Mouse (Mus musculus) thymus, postnatal 25 days (tissue): Measurements from ENCODE around the gene 1700020A23Rik.
A peak's percentile ranks its signal among the peaks of the same experiment; 100 is the strongest.
"Not testable (repeated sequence)": the region's sequence is repeated elsewhere in the genome, so short reads cannot be mapped to it uniquely, and the experiment has no call there.

ENCODE experiments used
- DNase-seq: peaks from one replicate; pipeline ENCODE4 v3.0.0; 2022

Gene 1700020A23Rik

DNA sequence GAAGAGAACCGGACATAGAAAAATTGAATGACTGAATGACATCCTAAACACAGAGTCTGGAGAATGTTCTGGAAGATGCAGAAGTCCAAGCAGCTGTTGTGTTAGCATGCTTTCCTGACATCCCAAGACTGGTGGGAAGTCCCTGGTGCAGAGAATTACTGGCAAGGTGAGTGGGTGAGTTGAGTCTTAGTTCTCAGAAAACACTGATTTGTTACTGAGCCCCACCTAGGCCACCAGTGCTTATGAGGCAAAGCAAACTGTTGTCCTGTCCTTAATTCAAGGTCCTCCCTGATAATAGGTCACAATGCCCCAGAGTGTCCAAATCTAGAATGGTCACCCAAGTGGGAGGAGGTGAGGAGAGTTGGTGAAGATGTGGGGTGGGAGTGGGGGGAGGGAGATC is at the start of gene 1700020A23Rik, which contains the start of gene Gm28372:
1700020A23Rik (plus strand) TSS at position 321 of the 400 bp plus-strand sequence.
Gm28372 (plus strand) TSS at position 301 of the 400 bp plus-strand sequence.
- no peak for DNase-seq

DNA sequence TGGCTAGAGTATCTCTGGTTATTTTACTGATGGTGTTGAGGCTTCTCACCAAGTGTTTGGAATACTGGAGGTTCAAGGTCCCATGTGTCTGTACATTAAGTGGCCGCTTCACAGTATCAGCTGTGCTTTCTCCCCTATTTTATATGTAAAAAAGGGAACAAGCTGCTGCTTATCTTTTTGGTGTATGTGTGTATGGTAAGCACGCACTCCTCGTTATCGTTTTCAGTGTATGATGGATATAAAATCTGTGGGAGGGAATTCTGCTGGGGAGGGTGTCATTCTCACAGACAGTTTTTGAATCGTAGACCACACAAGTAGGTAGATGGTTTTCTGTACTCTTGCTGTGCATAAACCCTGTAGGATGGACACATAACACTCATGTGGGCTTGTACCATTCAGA is 47.5 kb upstream of the 1700020A23Rik start:
- DNase-seq, result no peak

DNA sequence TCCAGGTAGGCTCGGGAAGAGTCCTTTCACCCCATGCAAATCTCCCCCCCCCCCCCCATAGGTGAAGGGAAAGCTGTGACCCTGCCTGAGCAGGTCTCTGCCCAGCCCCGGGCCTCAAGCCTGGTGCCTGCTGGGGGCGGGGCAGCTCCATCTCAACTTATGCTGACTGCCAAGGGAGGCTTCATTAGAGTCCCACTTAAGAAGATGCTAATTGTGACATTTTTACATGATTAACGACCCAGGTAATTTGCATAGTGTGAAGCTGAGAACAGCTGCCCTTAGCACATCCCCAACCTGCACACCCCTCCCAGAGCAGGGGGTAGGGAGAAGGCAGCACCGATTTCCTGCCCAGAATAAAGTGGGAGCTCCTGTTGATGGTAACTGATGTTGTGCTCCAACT is 46.2 kb upstream of the 1700020A23Rik start:
- no peak for DNase-seq

DNA sequence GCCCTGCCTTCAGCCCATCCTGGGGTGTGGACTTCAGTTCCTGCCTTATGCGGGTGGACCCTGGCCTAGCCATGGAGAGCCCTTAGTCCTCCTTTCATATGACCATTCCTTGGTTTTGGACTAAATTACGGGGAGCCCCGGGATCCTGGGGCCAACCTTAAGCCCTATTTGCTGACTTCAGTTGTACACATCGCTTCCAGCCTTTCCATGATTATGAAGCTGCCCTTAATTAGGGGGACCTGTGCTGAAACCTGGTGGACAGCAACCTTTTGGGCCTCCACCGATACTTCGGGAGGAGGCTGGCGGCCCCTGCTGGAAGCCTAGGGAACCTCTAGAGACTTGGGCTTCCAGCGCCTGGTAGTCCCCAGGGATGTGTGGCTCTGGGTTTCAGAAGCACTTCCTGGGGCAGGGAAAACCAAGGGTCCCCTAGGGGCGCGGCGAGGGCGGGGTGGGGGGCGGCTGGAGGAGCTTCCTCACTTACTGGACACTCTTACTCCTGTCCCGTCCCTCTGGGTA is 42.5 kb upstream of the 1700020A23Rik start:
- DNase-seq, result peak; percentile 18

DNA sequence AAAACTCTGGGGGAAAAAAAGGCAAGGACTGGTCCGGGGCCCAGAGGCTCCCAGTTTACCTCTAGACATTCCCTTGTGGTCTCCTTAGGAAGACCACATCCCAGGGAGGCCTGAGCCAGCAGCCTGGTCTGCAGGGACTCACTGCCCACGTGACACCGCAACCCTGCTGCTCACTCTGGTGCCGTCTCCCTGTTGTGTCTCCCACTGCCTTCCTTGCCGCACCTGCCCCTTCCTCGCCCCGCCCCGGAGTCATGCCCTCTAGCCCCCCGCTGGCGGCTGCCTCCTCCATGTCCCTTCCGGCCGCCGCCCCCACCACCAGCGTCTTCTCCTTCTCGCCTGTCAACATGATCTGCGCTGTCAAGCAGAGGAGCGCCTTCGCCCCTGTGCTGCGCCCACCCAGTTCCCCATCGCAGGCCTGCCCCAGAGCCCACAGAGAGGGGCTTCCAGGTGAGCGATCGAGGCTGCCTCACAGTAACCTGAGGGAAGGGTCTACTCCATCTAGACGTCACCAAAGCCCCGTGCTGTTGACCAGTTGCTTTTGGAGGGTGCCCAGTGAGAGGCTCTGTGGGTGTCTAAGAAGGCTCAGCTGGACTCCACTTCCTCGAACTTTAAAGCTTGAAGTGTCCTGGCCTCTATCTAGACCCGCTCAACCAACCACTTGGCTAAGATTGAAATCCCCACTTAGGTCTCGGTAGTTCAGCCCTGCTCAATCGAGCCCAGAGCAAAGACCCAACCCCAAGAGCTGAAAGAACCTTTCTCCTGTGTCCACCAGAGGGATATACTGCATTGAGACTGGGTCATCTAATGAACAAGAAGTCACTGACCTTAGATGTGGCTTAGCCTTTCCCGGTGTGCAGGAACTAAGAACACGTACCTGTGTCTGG is 39.6 kb upstream of the 1700020A23Rik start:
- DNase-seq, result peak; percentile 22

DNA sequence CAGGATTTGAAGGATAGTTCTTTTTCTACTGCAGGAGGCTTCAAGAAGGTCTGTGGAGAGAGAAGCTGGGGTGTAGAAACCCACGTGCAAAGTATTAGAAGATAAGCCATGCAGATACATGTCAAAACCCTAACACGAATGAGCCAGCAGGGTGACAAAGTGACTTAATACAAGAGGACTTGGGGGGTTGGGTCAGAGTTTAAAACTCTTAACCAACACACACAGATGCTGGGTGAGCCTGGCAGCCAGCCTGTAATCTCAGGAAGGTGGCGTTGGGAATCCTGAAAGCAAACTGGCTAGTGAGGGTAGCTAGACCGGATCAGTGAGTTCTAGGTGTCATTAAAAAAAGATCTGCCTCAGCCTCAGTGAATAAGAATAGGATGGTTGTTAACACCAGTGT is 37.7 kb upstream of the 1700020A23Rik start:
- no peak for DNase-seq

DNA sequence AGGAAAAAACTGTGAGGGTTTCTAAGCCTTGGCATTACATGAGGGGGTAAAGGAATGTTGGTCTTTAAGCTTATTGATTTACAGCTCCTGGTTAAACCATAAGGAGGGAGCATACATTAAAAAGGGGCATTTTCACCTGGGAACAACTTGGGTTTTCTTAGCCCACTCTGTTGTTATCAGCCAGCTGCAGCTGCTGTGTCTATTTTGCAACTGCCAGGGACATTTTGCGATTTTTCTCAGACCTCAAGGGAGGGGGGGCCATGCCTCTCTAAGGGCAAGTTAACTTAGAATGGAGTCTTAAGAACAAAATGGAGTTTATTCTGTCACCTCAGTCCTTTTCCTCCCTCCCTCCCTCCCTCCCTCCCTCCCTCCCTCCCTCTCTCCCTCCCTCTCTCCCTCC is 32.0 kb upstream of the 1700020A23Rik start:
- DNase-seq, result not testable (repeated sequence)

DNA sequence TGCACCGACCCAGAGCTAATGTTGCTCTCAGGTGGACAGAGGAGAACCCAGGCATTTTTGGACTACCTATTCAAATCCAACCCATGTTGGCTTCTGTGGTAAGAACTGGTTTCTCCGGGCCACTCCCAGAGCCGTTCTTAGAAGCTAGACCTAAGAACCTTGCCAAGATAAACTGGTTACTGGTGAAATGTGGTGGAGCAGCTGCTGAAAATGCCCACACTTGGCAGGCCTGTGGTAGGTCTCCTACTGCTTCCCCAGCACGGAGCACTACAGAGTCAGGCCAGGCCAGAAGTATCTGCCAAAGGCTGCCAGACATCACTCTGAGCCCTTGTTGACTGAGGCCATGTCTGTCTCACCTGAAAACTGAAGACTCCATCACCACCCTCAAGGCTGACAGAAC is 30.1 kb upstream of the 1700020A23Rik start:
- no peak for DNase-seq

DNA sequence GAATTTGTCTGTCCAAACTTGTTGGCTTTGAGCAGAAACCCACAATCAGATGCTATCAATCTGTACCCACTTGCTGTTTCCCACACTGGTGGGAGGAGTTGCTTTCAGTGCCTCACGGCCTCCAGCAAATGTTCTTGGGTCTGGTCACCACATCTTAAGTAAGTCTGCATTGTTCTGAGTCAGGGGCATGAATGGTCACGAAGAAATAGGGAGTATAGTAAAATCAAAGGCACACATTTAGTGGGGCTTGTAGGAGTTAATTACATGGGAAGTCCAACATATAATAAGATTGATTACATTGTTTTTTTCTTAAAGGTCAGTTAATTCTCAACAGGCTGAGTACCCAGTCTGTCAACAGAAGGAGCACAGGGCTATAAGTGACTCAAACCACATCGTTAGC is 21.9 kb upstream of the 1700020A23Rik start:
- DNase-seq, result no peak

DNA sequence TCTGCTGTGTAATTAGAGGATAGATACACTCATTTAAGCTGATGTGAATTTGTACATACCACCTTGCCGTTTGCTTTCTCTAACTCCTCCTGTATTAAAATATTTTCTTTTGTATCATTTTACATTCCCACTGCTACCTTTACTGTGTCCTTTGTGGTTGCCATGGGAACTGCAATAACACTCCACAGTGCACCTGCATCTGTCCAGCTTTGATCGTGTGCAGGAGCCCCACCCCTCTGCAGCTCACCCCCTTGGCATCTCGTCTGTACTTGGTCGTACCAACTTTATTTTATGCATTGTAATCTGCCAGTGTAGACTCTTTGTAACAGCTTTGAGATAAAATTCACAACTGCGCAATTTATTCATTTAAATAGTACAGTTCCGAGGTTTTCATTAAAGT is 21.2 kb upstream of the 1700020A23Rik start:
- peak; percentile 32 for DNase-seq

DNA sequence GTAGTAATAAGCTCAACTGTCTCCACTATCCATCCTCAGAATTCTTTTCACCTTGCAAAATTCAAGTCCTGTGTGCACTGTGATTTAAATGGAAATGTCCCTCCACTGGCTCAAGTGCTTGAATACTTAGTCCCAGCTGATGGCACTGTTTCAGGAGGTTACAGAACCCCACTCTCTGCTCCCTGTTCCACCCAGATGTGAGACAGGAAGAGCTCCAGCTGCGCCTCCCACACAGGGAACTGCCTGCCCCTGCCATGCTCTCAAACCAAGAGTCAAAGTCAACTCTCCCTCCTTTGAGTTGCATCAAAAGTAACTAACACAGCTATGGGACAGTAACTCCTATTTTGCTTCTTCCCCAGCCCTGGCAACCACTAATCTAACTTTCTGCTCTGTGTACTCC is 18.8 kb upstream of the 1700020A23Rik start:
- no peak for DNase-seq

DNA sequence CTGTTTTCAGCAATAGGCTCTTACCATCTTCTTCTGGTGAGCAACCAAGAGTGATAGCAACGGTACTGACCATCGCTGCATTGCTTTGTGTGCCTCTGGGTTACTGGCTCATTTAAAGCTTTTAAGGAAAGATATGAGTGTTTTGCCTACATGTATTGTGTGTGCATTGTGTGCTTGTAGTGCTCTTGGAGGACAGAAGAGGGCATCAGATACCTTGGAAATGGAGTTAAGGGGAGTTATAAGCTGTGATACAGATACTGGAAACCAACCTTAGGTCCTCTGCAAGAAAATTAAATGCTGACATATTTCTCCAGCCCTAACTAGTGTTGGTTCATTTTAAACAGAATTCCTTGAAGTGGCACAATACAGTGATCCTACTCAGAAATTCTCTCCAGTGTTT is 16.3 kb upstream of the 1700020A23Rik start:
- DNase-seq, result peak; percentile 21

DNA sequence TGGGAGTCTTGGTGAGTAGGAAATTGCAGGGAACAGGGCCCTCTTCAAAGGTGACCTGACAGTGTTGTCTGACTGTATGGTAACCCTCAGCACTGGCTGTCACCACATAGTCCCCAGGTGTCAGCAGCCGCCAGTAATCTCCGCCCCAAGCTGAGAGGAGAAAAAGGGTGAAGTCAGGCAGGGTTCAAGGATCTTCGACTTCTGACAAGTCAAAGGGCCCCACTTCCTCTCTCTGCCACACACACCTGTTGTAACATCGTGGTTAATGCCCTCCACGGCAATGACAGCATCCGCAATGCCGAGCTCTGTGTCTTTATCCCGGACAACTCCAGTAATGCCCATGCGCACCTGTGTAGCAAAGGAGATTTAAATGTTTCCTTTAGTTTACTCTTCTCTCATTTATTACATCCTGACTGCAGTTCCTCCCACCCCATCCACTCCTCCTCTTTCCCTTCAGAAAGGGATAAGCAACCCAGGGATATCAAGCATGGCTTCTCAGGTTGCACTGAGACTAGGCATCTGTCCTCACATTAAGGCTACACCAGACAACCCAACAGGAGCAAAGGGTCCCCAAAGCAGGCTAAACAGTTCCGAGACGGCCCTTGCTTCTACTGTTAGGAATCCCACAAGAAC is 13.9 kb upstream of the 1700020A23Rik start:
- peak; percentile 73 for DNase-seq

DNA sequence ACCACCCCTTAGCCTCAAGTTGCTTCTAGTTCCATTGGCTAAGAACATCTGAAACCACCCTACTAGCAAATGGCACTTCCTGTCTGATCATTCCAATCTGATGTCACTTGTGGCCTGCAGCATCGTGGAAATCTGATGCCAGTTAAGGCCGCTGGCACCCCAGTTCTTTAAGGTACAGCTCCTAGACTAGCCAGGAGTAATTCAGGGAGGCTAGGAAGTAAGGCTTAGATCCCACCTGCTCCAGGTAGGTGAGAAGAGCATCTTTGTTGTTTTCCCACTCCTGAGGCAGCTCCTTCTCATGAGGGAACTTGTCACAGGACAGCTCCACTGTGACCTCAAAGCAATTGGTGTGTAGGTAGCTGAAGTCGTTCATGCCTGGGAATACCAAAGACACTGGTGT is 12.2 kb upstream of the 1700020A23Rik start:
- DNase-seq, result no peak

DNA sequence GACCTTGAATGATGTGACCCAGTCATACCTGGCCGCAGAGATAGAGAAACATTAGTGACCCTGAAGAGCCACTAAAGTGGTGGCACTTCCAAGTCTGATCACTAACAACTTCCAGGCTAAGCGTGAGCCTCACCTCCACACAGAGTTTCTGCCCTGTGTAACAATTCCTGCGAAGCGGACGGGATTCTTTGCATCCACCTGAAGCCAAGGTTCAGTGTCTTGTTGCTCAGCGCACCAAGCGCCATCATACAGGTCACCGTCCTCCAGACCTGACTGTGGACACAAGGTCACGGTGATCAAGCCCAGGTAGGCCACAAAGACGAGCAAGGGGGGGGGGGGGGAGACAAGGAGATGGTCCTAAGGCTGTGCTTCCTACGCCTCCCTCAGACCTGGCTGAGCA is 9.4 kb upstream of the 1700020A23Rik start:
- DNase-seq, result no peak

DNA sequence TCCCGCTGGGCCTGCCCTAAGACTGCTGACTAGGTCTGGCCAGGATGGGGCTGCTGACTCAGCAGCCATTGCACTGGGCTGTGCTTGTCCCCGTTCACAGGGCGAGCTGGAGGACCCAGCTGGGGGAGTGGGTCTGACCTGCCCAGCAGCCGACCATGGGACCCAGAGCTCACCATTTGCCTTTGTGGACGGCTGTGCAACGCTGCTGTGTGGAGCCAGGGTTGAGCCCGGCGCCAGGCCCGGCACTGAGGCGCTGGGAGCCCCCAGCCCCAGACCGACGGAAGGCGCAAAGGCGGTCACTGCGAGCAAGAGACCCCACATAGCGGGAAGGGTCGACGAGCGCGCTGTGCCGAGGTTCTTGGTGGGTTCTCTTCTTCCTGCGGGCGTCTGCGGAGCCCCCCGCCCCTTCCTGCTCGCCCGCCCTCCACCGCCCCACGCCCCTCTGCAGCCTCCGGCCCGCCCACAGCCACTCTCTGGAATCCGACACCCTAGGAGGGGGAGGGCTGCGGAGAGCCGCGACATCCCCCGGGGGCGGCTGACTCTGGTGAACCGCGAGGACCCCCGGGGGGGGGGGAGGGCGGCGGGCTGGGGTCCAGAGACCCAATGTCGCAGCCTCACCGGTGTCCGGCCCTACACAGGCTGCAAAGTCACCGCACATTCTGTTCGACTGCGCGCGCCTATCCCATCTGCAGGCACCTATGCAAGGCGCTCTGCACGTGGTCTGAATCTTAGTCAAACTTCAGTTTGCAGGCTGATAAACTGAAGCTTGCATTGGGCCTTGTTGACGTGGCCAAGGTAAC is 7.7 kb upstream of the 1700020A23Rik start, which contains the start of gene Cpxm1:
Cpxm1 (minus strand) TSS at position 389 of the 800 bp plus-strand sequence.
- peak; percentile 25 for DNase-seq

DNA sequence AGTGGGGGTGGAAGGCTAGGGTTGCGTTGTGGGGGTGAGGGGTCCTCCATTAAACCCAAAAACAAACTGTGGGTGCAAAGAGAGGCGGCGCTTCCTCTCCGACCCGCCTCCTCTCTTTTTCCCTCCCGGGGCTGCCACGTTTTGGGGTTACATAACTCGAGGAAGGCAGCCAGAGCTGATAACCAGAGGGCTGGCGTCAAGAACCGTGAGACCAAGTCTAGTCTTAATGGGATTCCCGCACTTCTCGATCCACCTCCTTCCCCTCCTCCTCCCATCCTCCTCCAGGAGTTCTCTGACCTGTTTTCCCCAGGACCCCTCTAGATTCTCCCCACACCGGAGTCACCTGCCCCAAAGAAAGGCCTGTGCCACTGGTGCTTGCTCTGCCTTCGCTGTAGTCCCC is 7.0 kb upstream of the 1700020A23Rik start:
- DNase-seq, result peak; percentile 19

DNA sequence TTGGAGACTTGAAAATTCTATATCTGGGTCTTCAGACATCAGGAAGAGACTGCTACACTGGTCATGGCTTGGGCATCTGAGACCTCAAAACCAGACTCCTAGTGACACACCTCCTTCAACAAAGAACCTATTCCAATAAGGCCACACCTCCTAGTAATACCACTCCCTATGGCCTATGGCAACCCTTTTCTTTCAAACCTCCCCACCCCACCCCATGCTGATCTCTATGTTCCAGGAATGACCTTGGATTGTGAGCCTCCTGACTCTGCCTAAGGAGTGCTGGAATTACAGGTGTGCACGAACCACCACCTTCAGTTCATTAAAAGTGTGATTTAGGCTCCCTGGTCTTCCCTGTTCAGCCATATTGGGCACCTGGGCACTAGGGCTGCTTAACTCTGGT is 5.0 kb upstream of the 1700020A23Rik start:
- DNase-seq, result no peak

DNA sequence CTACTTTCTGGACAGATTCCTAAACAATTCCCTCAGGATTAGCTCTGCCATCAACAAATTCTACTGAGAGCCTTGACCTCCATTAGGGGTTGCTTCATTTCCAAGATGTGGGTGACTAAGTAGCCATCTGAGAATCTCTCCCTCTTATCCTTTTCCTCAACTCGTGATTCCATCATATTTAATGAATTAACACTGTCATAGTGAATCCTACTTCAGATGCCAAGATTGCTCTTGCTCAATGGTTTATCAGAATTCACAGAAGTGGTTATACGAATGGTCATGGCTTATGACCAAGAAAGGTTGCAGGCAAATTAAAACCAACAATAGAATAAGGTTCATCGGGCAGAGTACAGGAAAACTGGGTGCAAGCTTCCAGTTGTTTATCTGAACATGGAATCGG is 3.2 kb upstream of the 1700020A23Rik start:
- DNase-seq, result no peak

DNA sequence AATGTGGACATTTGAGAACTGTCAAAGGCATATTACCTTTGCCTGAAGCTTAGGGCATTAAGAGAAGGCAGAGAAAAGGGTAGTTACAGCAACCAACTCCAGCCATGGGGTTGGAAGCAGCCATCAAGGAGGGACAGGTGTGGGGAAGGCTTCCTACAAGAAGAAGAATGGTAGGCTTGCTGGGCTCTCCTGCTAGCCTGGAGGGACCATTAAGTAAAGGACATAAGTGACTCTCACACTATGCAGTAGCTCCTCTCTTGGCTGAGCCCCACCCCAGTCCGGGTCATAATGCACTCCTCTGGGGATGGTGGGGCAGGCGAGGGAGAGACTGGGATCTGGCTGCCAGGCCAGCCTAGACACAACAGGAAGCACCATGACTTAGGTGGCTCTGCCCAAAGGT is 1.1 kb downstream of the 1700020A23Rik start, which contains the start of gene Tmem239:
Tmem239 (plus strand) TSS at position 301 of the 400 bp plus-strand sequence.
- DNase-seq, result no peak

DNA sequence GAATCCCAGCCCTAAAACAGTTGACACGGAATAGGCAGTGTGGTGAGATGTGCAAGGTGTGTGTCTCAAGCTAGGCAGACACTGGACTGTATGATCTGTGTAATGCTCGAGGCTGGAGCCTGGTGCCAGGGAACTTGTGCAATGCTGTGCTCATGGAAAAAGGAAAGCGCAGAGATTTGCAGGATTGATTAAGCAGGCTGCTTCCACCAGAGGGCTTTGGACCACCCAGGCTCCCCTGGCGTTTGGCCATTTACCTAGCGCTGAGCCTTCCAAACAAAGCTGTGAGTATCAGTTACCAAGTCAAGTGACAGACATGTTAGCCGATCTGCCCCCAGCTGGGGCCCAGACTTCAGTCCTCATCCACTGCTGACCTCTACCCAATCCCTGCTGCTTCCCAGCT is 3.1 kb downstream of the 1700020A23Rik start:
- DNase-seq, result no peak

DNA sequence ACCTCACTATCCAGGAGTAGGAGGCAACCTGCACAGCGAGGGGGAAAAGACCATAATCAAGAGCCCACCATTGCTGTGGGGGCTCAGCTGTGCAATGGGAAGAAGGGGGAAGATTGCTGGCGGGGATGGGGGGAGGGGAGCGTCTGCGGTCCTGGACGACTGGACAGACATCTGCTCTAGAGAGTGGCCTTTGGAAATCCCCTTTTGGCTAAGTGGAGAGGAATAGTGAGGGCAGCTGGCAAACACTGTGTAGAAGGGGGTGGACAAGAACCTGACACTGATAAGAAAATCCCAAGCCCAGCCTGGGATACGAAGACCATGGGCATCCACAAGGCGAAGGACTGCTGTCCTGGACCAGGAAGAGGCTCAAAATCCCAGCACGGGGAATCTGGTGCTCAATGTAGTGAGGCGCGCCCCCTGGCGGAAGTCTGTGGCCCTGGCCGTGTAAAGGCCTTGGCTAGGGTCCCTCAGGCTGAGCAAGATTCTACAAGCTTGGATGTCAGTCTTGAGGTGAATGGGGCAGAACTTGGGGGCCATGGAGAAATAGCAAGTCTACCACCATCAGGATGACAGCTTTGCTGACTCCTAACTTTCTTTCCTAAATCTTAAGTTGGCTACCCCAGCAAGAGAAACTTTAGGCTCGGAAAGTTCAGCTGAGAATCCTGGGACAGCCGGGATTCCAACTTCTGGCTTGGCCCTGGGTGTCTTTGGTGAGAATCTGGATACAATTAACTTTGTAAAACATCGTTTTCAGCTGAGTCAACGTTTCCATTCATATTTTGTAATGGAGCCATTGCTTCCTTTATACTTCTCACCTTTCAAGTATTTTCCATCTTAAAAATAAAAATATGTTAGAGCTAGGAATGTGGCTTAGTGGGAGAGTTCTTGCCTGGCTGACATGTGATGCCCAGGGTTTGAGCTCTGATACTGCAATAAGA is 6.8 kb downstream of the 1700020A23Rik start:
- DNase-seq, result peak; percentile 76
